Mouse (Mus musculus): ENCODE results near the gene Mturn. TPM values are rescaled to one million over a fixed set of nuclear protein-coding genes. Genes with fewer than 3 reads are reported as not detected.

Mturn gene
- polyA plus RNA-seq, 1 experiment from 2014 or later: 9.1 TPM

DNA sequence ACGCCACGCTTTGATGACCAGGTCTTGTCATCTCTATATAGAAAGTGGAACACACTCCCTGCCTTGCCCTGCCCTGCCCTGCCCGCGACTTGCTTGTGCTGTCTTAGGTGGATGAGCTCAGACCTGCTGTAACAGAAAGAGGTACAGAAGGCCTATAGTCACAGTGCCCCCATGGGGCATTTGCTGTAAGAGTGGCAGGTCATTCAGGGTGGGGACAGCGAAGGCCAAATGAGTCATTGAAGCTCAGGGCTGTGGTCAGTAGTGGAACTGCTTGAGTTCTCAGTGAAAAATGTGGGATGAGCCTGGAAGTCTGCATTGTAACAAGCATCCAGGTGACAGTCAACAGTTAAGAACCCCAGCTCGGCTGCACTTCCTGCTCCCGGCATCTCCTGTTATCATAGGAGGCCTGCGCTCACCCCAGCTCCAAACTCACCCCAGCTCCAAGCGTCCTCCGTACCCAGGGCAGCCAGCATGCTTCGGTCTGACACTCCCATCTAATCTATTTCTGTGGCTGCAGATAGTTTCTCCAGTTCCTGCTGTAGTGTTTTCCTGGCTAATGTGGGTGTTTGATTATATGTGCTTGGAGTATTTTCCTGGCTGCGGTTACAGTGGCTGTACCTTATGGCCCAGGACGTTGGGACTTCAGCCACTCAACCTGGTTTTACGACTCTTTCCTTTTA lies 4.4 kb downstream of the Mturn start:
- WGBS: 81% methylated on average over 14 of the region's 14 CpGs
- no peak for DNase-seq (ENCODE audit: low spot score)

DNA sequence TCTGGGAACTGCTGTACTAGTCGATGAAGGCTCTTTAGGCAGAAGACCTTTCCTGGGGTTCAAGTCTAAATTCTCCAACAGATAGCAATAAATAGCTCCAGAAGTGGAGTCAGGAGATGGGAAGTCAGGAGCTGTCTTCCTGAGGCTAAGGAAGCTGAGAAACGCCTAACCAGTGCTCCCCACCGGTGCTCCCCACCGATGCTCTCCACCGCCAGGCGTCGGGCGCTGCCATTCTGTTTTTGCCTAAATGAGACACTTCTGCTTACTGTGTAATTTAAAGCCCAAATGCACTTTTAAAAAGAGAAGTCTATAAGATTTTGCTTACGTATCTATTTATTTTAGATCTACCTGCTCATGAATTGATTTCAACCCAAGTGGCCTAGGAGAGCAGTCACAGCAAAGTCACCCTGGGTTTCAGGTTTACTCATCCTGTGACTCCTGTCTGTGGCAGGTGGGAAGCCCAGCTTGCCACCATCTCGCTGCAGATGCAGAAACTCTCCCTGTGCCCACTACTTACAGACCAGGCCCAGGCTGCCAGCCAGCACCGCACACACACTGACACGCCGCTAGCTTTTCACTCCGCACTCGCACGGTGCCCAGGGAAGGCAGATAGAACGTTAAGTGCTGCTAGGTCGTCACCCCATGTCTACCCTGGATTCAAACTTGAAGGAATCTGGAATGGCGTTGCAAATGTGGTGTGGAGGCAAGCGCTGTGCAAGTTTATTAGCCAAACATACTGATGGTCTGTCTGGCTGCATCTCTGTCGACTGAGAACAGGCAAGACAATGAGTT lies 5.7 kb downstream of the Mturn start:
- Histone ChIP-seq H3K9me3 (no peaks in the 10 kb centered on the region), H3K27ac (replicated peaks) (no peak overlapping the region), H3K36me3 (replicated peaks) (no peaks in the 10 kb centered on the region), H3K4me3 (no peak overlapping the region), H3K27me3 (replicated peaks; ENCODE audit: low read depth, poor library complexity, severe bottlenecking) (peaks cover 49% of the 10 kb centered on the region), H3K4me1 (peaks cover 10% of the 10 kb centered on the region)
- DNase-seq (ENCODE audit: low spot score): no peak
- 92% methylated on average over 21 of the region's 21 CpGs for WGBS

More for the DNA sequence above, 4.4 kb downstream of the Mturn start:
- Histone ChIP-seq H3K4me1 (peaks cover 8% of the 10 kb centered on the region), H3K4me3 (no peak overlapping the region), H3K27ac (replicated peaks) (no peak overlapping the region), H3K9me3 (no peaks in the 10 kb centered on the region), H3K27me3 (replicated peaks; ENCODE audit: low read depth, poor library complexity, severe bottlenecking) (peaks cover 52% of the 10 kb centered on the region), H3K36me3 (replicated peaks) (no peaks in the 10 kb centered on the region)

DNA sequence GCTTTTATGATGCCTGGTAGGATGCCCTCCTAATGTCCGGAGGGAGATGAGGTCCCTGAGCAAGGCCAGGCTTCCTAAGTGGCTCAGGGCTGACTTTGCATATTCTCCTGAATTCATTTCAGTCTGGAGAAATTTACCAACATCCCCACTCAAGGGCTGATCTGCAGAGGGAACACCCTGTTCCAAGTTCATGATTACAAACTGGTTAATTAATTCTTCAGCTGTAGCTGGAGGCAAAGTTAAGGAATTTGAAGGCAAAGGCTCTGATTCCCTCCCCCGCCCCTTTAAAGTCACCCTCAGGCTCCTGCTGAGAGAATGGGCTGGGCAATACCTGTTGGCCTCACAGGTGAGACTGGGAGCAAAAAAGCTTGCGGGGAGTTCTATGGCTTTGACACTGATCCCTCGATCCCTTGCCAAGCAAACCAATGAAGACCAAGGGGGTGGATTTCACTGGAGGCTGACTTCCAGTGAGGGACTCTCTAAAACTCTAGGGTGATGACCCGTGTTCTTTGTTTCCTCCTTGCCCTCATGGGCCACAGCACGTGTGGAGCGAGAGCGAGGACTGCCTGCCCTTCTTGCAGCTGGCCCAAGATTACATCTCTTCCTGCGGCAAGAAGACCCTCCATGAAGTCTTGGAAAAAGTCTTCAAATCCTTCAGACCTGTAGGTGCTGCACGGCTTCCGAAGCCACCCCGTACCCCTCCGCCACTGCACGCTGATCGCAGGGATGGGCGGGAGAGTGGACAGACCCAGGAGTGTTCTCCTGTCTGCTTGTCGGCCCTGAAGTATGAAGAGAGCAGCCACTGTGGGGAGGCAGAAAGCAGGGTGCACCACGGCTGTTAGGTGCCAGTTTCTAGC lies 7.3 kb downstream of the Mturn start:
- Histone ChIP-seq H3K27ac (replicated peaks) (no peak overlapping the region), H3K36me3 (replicated peaks) (no peaks in the 10 kb centered on the region), H3K4me1 (peaks cover 4% of the 10 kb centered on the region; the same call in 1 of the 2 replicates), H3K27me3 (replicated peaks; ENCODE audit: low read depth, poor library complexity, severe bottlenecking) (peaks cover 33% of the 10 kb centered on the region), H3K9me3 (no peaks in the 10 kb centered on the region), H3K4me3 (no peak overlapping the region)
- WGBS: 80% methylated on average over 18 of the region's 18 CpGs
- DNase-seq (ENCODE audit: low spot score): no peak

DNA sequence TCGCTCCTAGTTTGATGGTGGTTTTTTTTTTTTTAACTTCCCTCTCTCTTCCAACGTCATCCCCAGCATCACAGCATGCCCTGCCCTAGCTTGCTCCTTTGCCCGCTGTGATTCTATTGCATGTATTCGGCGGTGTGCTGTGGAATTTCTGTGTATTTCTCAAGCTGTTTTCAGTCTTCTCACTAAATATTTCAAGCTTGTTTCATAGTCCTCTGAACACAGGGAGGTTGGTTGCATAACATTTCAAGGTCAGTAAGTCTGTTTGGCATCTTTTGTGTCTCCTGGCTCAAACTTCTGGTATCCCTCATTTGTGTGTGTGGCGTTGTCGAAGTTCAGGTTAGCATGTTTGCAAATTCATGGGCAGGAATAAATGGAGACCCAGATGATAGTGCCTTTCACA lies 8.3 kb downstream of the Mturn start:
- Histone ChIP-seq H3K27ac (replicated peaks) (no peak overlapping the region), H3K27me3 (replicated peaks; ENCODE audit: low read depth, poor library complexity, severe bottlenecking) (0 out of 2 replicates have a peak, but pooled peaks cover 24% of the 10 kb centered on the region), H3K4me1 (peaks cover 4% of the 10 kb centered on the region; the same call in 1 of the 2 replicates), H3K9me3 (no peaks in the 10 kb centered on the region), H3K36me3 (replicated peaks) (no peaks in the 10 kb centered on the region), H3K4me3 (no peak overlapping the region)
- no peak for DNase-seq (ENCODE audit: low spot score)
- WGBS: 91% methylated on average over 7 of the region's 7 CpGs

DNA sequence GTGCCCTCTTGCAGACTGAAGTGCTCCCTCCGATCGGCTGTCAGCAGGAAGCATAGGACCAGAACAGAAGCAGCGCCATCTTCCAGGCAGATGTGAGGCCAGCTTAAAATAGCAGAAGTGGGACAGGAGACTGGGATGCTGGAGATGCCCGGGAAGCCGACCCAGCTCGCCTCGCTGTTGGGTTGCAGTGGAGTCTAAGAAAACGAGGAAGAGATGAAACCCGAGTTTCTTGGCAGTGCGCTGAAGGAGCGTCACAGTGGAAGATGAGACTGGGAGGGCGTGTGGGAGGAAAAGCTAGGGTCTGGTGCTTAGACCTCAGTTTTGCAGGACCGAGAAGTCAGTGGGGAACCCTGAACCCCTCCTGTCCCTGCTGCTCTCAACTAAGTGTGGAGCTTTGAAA lies 9.4 kb downstream of the Mturn start:
- H3K27ac ChIP-seq (replicated peaks): no peak overlapping the region
- DNase-seq (ENCODE audit: low spot score): no peak
- H3K9me3 ChIP-seq: no peaks in the 10 kb centered on the region
- H3K36me3 ChIP-seq (replicated peaks): no peaks in the 10 kb centered on the region
- 0 out of 2 replicates have a peak, but pooled peaks cover 19% of the 10 kb centered on the region for H3K27me3 ChIP-seq (replicated peaks; ENCODE audit: low read depth, poor library complexity, severe bottlenecking)
- no peak overlapping the region for H3K4me3 ChIP-seq
- H3K4me1 ChIP-seq: peaks cover 4% of the 10 kb centered on the region; the same call in 1 of the 2 replicates
- 84% methylated on average over 13 of the region's 13 CpGs for WGBS

DNA sequence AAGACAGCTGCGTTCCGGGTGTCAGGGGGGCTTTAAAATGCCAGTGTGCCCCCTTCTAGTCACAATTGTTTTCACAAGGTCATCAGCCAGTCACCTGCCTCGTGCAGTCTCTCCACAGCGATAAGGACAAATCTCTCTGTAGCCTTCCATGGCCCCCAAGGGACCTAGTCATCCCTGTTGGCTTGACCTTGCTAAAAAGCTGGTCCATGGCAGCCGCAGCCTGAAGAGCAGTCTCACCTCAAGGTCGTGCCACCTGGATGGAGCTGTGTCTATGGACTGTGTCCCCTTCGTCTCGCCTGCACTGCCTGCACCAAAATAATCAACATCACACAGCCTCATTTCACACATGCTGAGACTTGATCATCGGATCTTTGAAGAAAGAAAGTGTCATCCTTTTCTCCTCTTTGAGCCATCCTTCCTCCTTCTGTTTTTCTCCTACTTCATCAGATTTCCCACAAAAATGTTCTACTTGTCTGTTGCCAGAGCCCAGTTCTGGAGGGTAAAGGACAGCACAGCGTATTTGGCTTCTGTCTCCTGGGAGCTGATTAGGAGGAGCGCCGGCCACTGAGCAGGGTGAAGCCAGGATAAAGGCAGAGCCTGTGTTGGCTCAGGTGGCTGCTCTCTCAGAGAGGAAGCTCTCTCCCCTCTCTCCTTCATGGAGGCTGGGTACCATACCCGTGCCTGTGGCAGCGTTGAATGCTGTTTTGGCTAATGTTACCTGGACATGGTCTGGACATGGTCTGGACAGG lies 10.1 kb downstream of the Mturn start:
- Histone ChIP-seq H3K36me3 (replicated peaks) (no peaks in the 10 kb centered on the region), H3K27me3 (replicated peaks; ENCODE audit: low read depth, poor library complexity, severe bottlenecking) (0 out of 2 replicates have a peak, but pooled peaks cover 17% of the 10 kb centered on the region), H3K4me1 (peaks cover 4% of the 10 kb centered on the region; the same call in 1 of the 2 replicates), H3K4me3 (no peak overlapping the region), H3K9me3 (no peaks in the 10 kb centered on the region), H3K27ac (replicated peaks) (no peak overlapping the region)
- 77% methylated on average over 14 of the region's 14 CpGs for WGBS
- DNase-seq (ENCODE audit: low spot score): no peak

DNA sequence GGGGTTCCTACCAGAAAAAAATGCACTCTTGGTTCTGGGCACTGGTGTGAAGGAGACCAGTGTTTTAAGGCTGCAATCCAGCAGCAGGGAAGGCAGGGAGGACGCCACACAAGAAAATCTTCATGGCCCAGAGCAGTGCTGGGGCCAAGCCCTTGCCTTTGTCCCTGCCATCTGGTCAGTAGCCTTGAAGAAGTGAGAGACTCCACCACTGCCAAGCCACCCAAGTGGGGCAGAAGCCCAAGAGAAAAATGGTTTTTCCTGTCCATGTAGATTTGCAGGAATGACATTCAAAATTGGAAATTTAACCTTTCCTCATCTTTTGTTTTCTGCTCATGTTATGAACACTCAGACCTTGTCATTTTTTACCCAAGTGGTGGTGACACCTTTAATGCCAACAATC lies 10.8 kb downstream of the Mturn start:
- H3K27me3 ChIP-seq (replicated peaks; ENCODE audit: low read depth, poor library complexity, severe bottlenecking): peaks cover 17% of the 10 kb centered on the region; the same call in 1 of the 2 replicates
- no peak overlapping the region for H3K27ac ChIP-seq (replicated peaks)
- H3K4me3 ChIP-seq: no peak overlapping the region

DNA sequence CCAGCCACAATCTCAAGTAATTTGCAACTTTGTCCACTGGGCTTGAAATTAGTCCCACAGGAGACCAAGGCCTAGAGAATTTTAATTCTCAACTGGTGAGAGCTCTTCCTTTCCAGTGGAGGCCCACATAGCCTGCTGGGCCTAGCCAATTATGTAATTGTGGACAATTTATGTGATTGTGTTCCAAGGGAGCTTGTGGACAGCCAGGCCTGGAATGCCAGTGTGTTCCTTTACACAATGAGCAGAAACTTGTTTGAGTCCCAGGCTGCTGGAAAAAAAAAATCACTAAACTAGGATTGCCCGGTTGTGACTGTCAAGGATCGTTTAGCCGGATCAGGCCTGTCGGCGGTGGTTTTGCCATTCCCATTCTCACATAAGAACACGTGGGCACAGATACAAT lies 11.9 kb downstream of the Mturn start:
- Histone ChIP-seq H3K27ac (replicated peaks) (no peak overlapping the region), H3K4me3 (no peak overlapping the region), H3K9me3 (no peaks in the 10 kb centered on the region), H3K27me3 (replicated peaks; ENCODE audit: low read depth, poor library complexity, severe bottlenecking) (peaks cover 11% of the 10 kb centered on the region; the same call in 1 of the 2 replicates), H3K4me1 (peaks cover 4% of the 10 kb centered on the region; the same call in 1 of the 2 replicates), H3K36me3 (replicated peaks) (no peaks in the 10 kb centered on the region)
- 90% methylated on average over 6 of the region's 6 CpGs for WGBS
- no peak for DNase-seq (ENCODE audit: low spot score)

More for the DNA sequence above, 10.8 kb downstream of the Mturn start:
- no peak for DNase-seq (ENCODE audit: low spot score)
- H3K9me3 ChIP-seq: no peaks in the 10 kb centered on the region
- peaks cover 4% of the 10 kb centered on the region; the same call in 1 of the 2 replicates for H3K4me1 ChIP-seq
- no peaks in the 10 kb centered on the region for H3K36me3 ChIP-seq (replicated peaks)
- WGBS: 66% methylated on average over 1 of the region's 1 CpGs

DNA sequence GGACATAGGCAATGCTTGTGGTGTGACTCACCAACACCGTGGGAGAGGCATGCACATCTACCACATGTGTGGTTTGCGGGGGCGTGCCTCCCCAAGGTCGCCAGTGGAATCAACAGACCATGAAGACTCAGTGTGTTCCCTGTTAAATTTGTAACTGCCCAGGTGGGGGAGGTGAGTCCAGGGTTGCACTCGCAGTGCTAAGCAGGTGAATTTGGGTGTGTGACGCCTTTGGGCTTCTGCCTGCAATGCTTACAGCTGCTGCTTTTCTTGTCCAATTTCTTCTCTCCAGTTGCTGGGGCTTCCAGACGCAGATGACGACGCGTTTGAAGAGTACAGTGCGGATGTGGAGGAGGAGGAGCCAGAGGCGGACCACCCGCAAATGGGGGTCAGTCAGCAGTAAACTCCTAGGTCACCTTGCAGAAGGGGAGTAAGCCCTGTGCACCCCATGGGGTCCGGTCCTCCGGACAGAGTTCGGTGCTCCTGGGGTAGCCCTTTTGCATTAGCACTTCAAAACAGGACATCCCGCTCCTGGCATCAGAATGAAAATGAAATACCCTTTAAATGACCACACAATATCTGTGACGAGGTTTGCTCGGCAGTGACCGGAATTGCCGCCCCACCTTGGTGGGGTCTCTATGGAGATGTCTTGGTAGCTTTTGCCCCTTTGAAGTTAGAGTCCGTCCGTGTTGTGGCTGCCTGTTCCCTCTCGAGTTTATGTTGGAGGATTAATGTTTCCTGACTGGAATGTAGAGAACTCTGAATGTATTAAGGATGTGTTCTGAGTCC lies 17.5 kb downstream of the Mturn start:
- H3K27me3 ChIP-seq (replicated peaks; ENCODE audit: low read depth, poor library complexity, severe bottlenecking): peaks cover 44% of the 10 kb centered on the region
- H3K9me3 ChIP-seq: no peaks in the 10 kb centered on the region
- peak overlapping the region; percentile 59 for H3K4me3 ChIP-seq
- H3K36me3 ChIP-seq (replicated peaks): no peaks in the 10 kb centered on the region
- peak overlapping the region; percentile 54; the same call in 1 of the 2 replicates for H3K27ac ChIP-seq (replicated peaks)
- peak; percentile 33 for DNase-seq (ENCODE audit: low spot score)
- peaks cover 15% of the 10 kb centered on the region for H3K4me1 ChIP-seq
- 9% methylated on average over 24 of the region's 24 CpGs for WGBS

DNA sequence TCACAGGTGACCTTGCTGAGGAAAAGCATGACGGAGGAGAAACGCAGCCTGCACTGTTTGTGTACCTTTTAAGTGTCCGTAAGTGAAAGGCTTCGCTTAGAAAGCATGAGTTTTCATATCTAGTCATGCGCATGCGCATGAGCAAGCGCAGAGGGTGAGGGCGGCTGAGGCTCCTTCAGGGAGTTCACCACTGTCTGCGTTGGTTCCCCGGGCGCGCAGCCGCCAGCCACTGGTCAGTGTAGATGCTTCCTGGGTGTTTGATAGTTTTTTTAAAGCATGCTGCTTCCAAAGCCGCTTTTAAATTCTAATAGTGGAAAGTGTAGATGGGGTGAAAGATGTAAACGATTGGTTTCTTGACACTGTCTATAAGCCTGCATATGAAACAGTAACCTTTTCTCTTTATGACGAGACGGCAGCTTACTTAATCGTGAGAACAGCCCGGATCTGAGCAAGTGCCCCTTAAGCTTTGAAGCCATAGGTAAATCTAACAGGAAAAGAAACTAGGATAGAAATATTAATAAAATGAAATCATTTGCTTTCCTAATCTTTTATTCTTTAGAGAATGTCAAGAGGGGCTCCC lies 18.1 kb downstream of the Mturn start:
- Histone ChIP-seq H3K9me3 (no peaks in the 10 kb centered on the region), H3K27ac (replicated peaks) (peak overlapping the region; percentile 54; the same call in 1 of the 2 replicates), H3K36me3 (replicated peaks) (no peaks in the 10 kb centered on the region), H3K27me3 (replicated peaks; ENCODE audit: low read depth, poor library complexity, severe bottlenecking) (peaks cover 51% of the 10 kb centered on the region), H3K4me1 (peaks cover 22% of the 10 kb centered on the region), H3K4me3 (peak overlapping the region; percentile 59)
- peak; percentile 81 for DNase-seq (ENCODE audit: low spot score)
- 10% methylated on average over 19 of the region's 19 CpGs for WGBS

DNA sequence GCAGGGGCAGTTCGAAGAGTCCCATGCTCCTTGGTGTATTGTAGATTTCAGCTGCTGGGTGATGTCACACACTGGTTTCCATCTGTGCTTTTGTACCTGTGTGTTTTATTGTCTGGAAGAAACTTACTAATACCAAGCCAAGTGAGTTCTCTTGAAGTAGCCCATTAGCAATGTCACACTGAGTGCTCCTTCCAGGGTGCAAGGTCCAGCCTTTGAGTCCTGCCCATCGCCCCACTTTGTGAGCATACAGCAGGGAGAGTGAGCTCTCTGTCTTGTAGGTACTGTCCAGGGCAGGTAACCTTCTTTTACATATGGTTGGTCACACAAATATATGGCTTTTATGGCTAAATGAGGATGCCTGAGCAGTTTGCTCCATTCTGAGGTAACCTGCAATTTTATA lies 19.1 kb downstream of the Mturn start:
- no peak overlapping the region for H3K4me3 ChIP-seq
- WGBS: 90% methylated on average over 2 of the region's 2 CpGs
- peaks cover 29% of the 10 kb centered on the region for H3K4me1 ChIP-seq
- peaks cover 55% of the 10 kb centered on the region for H3K27me3 ChIP-seq (replicated peaks; ENCODE audit: low read depth, poor library complexity, severe bottlenecking)
- no peak for DNase-seq (ENCODE audit: low spot score)
- H3K9me3 ChIP-seq: no peaks in the 10 kb centered on the region
- H3K27ac ChIP-seq (replicated peaks): no peak overlapping the region
- H3K36me3 ChIP-seq (replicated peaks): no peaks in the 10 kb centered on the region
